In the genomic region with DNA sequence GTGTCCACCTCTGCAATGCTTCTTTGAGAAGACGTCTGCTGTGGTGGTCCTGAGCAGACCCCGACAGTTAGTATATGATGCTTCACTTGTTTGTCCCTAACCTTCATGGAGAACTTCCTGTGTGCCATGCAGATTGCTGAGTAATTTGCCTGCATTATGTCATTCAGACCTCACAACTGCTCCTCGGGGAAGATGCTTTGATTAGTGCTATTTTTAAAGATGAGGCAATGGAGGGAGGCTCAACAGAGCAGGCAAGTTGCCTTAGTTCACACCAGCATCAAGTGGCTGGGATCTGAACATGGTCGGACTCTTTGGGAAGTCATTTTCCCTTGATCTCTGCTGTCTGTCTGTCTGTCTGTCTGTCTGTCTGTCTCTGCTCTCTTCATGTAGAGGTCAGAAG, we compare ENCODE assay signal across 18 mouse cellular contexts.
DNase-seq lines count a peak whose midpoint lies in the region; TF ChIP-seq lines count a peak whose summit lies in the region.
"Had no signal": no experiment of that assay in that cellular context is flagged by ENCODE, and none has a peak within 500 bp of the region (broad histone marks: within the 10 kb centered on the region; RNA-seq: fewer than 3 reads in every experiment).

No protein-coding gene starts in this region.

- H3K27me3 ChIP-seq in heart, adult 2 months (ENCODE audit: control insufficient read depth, insufficient read depth, low read length), result no peaks in the 10 kb centered on the region
- H3K27me3 ChIP-seq: heart, embryonic 15.5 days; intestine, embryonic 15.5 days; Patski had no signal

- intact Hi-C loops in heart, postnatal 10 days (cut with DNase I), result no loop called here
- intact Hi-C loops in heart, adult 2 months (cut with DNase I), result loop anchor here (5.0 kb wide), 1 partner anchor 48 kb away; no protein-coding TSS in a partner anchor

- TF ChIP-seq EP300 in heart, adult 2 months (IDR thresholded peaks at IDR 0.05; ENCODE audit: insufficient read depth, low read depth, low read length), result no peak

- no peak for TF ChIP-seq CTCF in heart, adult 2 months (IDR thresholded peaks at IDR 0.05)

- peak; percentile 24 for DNase-seq in heart, adult 8-10 months (ENCODE audit: low spot score)
- DNase-seq in heart, postnatal 4 days, result no peak
- peak; percentile 30 to 38 for DNase-seq in heart, postnatal 10 days
- DNase-seq in heart, adult 2 months, result no peak
- peak; percentile 39 for DNase-seq in brain, adult 2 months (ENCODE audit: low read depth, low spot score)
- DNase-seq in testis, postnatal 14 days (ENCODE audit: low spot score), result no peak
- no peak for DNase-seq in layer of hippocampus, adult 8-10 months (ENCODE audit: low spot score in 2 of 2)
- DNase-seq: adrenal gland, postnatal 14 days; cerebellum, adult 2 months; cerebellum, postnatal 10 days; gastrocnemius, postnatal 10 days; kidney, adult 18-20 months had no signal

- H3K4me1 ChIP-seq in heart, adult 2 months (ENCODE audit: control insufficient read depth, insufficient read depth, low read length), result no peaks in the 10 kb centered on the region
- H3K4me1 ChIP-seq: hindbrain, embryonic 10.5 days; intestine, embryonic 15.5 days had no signal

- H3K79me2 ChIP-seq in heart, adult 2 months (replicated peaks; ENCODE audit: control insufficient read depth, insufficient read depth, low read length), result no peaks in the 10 kb centered on the region

- no peak overlapping the region for H3K4me3 ChIP-seq in heart, adult 2 months
- H3K4me3 ChIP-seq: heart, embryonic 15.5 days; hindbrain, embryonic 10.5 days; intestine, embryonic 15.5 days had no signal

- no peaks in the 10 kb centered on the region for H3K36me3 ChIP-seq in heart, adult 2 months (ENCODE audit: control insufficient read depth, insufficient read depth, low read length)
- H3K36me3 ChIP-seq: G1E; heart, embryonic 15.5 days; hindbrain, embryonic 10.5 days; intestine, embryonic 15.5 days had no signal

- H3K27ac ChIP-seq in heart, adult 2 months, result no peak overlapping the region
- H3K27ac ChIP-seq: heart, embryonic 15.5 days; hindbrain, embryonic 10.5 days; hindbrain, embryonic 14.5 days; intestine, embryonic 15.5 days had no signal

- no peak for TF ChIP-seq POLR2A in heart, adult 2 months (IDR thresholded peaks at IDR 0.05; ENCODE audit: insufficient read depth, low read depth, low read length)

- WGBS in heart, adult 2 months, result 38% methylated on average over 4 of the region's 4 CpGs

- H3K9ac ChIP-seq in heart, adult 2 months (ENCODE audit: low read depth, low read length), result no peak overlapping the region
- H3K9ac ChIP-seq: heart, embryonic 15.5 days; hindbrain, embryonic 14.5 days; intestine, embryonic 15.5 days had no signal

Comparison
In these comparisons a context has a peak if more than half of its experiments do, and no peak if none do; other contexts are left out.
1. DNase-seq: peak in heart, adult 8-10 months (single experiment), heart, postnatal 10 days (2 of 2) and brain, adult 2 months (single experiment); none in heart, postnatal 4 days (single experiment), heart, adult 2 months (0 of 2), testis, postnatal 14 days (single experiment) and layer of hippocampus, adult 8-10 months (0 of 2).